Mouse (Mus musculus) heart, embryonic 15.5 days (tissue): ENCODE results near the gene Zdbf2. TPM values are rescaled to one million over a fixed set of nuclear protein-coding genes. Genes with fewer than 3 reads are reported as not detected.

Experiments used
- microRNA-seq: library from miRNA; unstranded; fragments of <30 nt; microRNA quantifications from one replicate; pipeline ENCODE4, GENCODE M21; 2016
- polyA plus RNA-seq: library from polyadenylated mRNA; unstranded; fragments of >200 nt; fragmentation: Nextera tagmentation; extraction: Ambion mirVana; gene quantifications from 2 replicates; pipeline ENCODE4 v1.2.1, GENCODE M21; 2015

The Zdbf2 gene
- polyA plus RNA-seq, 1 experiment from 2014 or later: 6.2 TPM

Small RNA genes within 50 kb of the gene (microRNA-seq; reads per million reads assigned to microRNA genes)
- not detected for gene Gm24513

Other genes starting within 250 kb of the Zdbf2 start
- gene Ino80d, start 158.6 kb upstream of the Zdbf2 start, polyA plus RNA-seq: 7.1 and 9.1 TPM in 2 replicates
- gene Eef1b2, start 96.4 kb upstream of the Zdbf2 start, polyA plus RNA-seq: 249 and 320 TPM in 2 replicates
- gene Ndufs1, start 96.4 kb upstream of the Zdbf2 start, polyA plus RNA-seq: 344 and 378 TPM in 2 replicates
- gene Gpr1, start 58.7 kb upstream of the Zdbf2 start, polyA plus RNA-seq: 0.11 and 0.14 TPM in 2 replicates
- gene Adam23, start 172.6 kb downstream of the Zdbf2 start, polyA plus RNA-seq: 1.2 and 2.1 TPM in 2 replicates